Mouse (Mus musculus) embryonic fibroblast, embryonic 13.5 days (primary cell): Measurements from ENCODE around the gene Zdhhc14. TPM values are rescaled to one million over a fixed set of nuclear protein-coding genes. Genes with fewer than 3 reads are reported as not detected.

Source experiments
- H3K27ac ChIP-seq: 2 replicates; pipeline ENCODE4 v1.5.1; 2012; ENCODE audit warnings: low read length, control low read depth, inconsistent platforms; ENCODE audit not compliant: insufficient read depth
- H3K4me1 ChIP-seq: 2 replicates; pipeline ENCODE4 v1.6.1; 2011; ENCODE audit warnings: low read length; ENCODE audit not compliant: control insufficient read depth, insufficient read depth
- H3K4me3 ChIP-seq: 2 replicates; pipeline ENCODE4 v1.5.1; 2011; ENCODE audit warnings: mild to moderate bottlenecking, control low read depth, low read length; ENCODE audit not compliant: insufficient read depth
- CTCF ChIP-seq: IDR thresholded peaks from 2 replicates; pipeline ENCODE4 v1.5.1; 2011; ENCODE audit warnings: mild to moderate bottlenecking, control low read depth, low read length, moderate library complexity, borderline replicate concordance; ENCODE audit not compliant: insufficient read depth
- POLR2A ChIP-seq: IDR thresholded peaks from 2 replicates; pipeline ENCODE4 v1.6.1; 2011; ENCODE audit warnings: low read depth, mild to moderate bottlenecking, control low read depth, low read length, moderate library complexity
- polyA plus RNA-seq: library from polyadenylated mRNA; stranded (reverse); fragments of >200 nt; gene quantifications from 2 replicates; pipeline ENCODE4 v1.2.4, GENCODE M21; 2011; ENCODE audit warnings: low read depth; ENCODE audit not compliant: missing spikeins, insufficient read length

The Zdhhc14 gene
- polyA plus RNA-seq, 1 experiment = 2.2 TPM

DNA sequence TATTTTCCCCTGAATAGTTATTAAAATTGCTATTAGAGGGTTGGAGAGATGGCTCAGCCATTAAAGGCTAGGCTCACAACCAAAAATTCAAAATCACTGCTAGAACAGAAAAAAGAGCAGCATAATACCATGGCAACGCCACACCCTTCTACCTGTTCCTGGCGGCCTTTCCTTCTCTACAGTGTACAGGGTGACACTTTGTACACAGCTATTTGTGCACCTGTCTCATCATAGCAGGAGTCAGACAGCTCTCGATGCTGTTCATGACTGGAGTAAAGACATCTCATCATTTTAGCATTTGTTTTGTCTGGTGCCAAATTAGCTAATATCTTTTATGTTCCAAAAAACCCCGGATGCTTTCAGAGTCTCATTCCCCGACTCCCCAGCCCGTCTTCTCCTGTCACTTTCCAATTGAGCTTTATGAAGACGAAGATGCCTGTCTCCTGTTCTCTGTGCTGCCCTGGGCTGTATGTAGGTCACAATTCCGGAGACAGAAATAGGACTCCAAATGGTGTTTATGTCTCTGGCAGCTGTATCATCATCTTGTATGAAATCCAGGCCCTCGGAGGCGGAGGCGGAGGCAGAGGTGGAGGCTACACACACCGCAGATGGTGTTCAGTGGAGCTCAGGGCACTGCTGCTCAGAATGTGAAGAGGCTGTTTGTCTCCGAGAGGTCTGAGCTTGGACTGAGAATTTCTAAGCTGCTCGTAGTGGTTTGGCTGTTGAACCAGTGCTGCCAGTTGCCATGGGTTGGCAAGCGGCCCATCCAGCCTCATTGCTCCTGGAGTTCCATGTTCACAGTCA, 150.8 kb downstream of the Zdhhc14 start:
- H3K4me1 ChIP-seq = peaks cover 4% of the 10 kb centered on the region
- TF ChIP-seq CTCF (no peak), POLR2A (no peak)
- no peak overlapping the region for H3K4me3 ChIP-seq
- no peak overlapping the region for H3K27ac ChIP-seq

DNA sequence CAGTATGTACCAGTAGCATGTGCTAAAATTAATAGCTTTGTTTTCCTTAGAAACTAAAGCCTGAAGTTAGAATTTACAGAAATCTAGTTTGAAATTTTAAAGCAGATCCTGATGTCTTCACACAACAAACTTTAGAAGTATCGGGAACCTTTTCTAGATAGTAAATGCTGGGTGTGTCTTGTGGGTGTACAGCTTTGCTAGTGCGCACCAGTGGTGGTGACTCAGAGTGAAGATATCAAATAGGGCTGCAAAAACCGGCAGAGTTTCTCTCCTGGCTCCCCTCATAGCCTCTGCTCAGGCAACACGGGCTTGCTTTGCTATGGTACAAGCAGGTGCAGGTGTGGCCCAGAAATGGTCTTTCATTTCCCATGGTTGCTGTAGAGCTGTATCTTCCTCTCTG, 157.8 kb downstream of the Zdhhc14 start:
- no peak overlapping the region for H3K27ac ChIP-seq
- H3K4me3 ChIP-seq = no peak overlapping the region
- no peaks in the 10 kb centered on the region for H3K4me1 ChIP-seq
- TF ChIP-seq CTCF (no peak), POLR2A (no peak)

- no peaks in the 10 kb centered on the region for H3K4me1 ChIP-seq
- H3K4me3 ChIP-seq = no peak overlapping the region
- TF ChIP-seq CTCF (no peak), POLR2A (no peak)
- no peak overlapping the region for H3K27ac ChIP-seq
Measured at GRCm38 (mm10) chr17:5650642-5651041, 158.3 kb downstream of the Zdhhc14 start.

GRCm38 (mm10) chr17:5651551-5651950, 159.2 kb downstream of the Zdhhc14 start:
- H3K4me3 ChIP-seq = no peak overlapping the region
- no peak overlapping the region for H3K27ac ChIP-seq
- no peak for TF ChIP-seq CTCF
- no peak for TF ChIP-seq POLR2A
- no peaks in the 10 kb centered on the region for H3K4me1 ChIP-seq

DNA sequence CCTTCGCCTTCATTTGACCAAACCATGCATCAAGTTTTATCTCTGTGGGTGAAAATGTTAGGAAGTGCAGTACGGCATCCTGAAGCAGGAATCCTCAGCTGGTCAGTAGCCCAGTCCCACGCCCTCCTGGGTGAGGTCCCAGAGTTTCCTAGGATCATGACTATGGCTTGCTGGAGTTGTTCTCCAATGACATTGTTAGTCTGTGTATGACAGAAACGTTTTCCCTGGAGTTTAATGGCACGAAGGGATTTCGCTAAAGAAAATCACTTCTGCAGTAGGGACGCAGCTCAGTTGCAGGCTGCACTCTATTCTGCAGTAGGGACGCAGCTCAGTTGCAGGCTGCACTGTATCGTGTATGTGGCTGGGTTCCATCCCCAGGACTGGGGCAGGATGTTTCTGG, 161.6 kb downstream of the Zdhhc14 start:
- TF ChIP-seq POLR2A (no peak), CTCF (no peak)
- Histone ChIP-seq H3K4me3 (no peak overlapping the region), H3K4me1 (no peaks in the 10 kb centered on the region), H3K27ac (no peak overlapping the region)

- no peak overlapping the region for H3K4me3 ChIP-seq
- no peaks in the 10 kb centered on the region for H3K4me1 ChIP-seq
- TF ChIP-seq POLR2A = no peak
- TF ChIP-seq CTCF = no peak
- H3K27ac ChIP-seq = no peak overlapping the region
Measured at GRCm38 (mm10) chr17:5655536-5655935, 163.2 kb downstream of the Zdhhc14 start.

DNA sequence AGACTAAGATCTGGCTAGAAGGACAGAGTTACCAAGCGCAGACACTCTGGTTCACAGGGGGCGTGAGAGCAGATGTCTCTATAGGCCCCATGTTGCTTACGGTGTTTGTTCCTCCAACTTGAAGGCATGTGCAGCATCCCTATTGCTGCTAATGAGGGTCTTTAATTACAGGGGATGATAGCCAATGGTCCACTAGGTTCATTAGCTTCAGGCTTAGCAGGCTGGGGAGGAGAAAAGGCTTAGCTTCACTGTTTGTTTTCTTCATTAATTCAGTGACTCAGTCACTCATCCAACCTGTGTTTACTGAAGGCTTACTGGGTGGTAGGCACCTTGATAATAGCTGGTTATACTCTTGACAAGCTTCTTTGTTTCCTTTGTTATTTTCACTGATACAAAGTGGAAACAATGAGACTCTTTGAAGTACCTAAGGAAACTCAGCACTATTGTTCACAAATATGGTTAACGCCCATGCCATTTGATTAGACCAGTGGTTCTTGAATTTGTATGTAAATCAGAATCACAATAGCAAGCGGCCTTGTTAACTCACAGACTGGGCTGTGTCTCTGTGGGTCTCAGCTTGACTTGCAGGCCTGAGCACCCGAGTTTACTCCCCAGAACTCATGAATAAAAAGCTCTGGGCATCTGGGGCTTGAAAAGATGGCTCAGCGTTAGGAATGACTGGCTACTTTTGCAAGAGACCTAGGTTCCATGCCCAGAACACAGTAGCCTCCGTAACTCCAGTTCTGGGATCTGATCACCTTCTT, 168.1 kb downstream of the Zdhhc14 start:
- TF ChIP-seq POLR2A (no peak), CTCF (no peak)
- no peaks in the 10 kb centered on the region for H3K4me1 ChIP-seq
- no peak overlapping the region for H3K27ac ChIP-seq
- H3K4me3 ChIP-seq = no peak overlapping the region

- no peak for TF ChIP-seq CTCF
- no peak for TF ChIP-seq POLR2A
- H3K4me1 ChIP-seq = peaks cover 2% of the 10 kb centered on the region; the same call in 1 of the 2 replicates
- no peak overlapping the region for H3K27ac ChIP-seq
- H3K4me3 ChIP-seq = no peak overlapping the region
Measured at GRCm38 (mm10) chr17:5666652-5667051, 174.3 kb downstream of the Zdhhc14 start.

GRCm38 (mm10) chr17:5668456-5668855, 176.1 kb downstream of the Zdhhc14 start:
- no peak overlapping the region for H3K27ac ChIP-seq
- no peak overlapping the region for H3K4me3 ChIP-seq
- TF ChIP-seq POLR2A = no peak
- no peak for TF ChIP-seq CTCF
- H3K4me1 ChIP-seq = peaks cover 2% of the 10 kb centered on the region; the same call in 1 of the 2 replicates

DNA sequence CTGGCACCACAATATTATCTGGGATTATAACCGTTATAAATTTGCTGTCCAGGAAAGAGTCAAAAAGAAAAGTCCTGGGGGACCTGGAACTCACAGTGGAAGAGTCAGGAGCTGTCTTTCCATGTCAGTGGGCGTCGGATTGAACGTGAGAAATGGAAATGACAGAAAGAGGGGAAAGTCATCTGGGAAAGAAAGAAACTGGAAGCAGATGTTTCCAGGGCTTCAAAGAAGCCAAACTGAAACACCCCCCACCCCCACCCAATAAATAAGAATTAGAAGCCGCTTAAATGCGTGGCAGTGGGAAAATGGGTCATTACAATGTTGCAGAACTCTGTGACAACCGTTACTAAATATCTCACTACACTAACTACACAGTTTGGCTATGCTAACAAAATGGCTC, 176.6 kb downstream of the Zdhhc14 start:
- Histone ChIP-seq H3K27ac (no peak overlapping the region), H3K4me3 (no peak overlapping the region), H3K4me1 (peaks cover 2% of the 10 kb centered on the region; the same call in 1 of the 2 replicates)
- TF ChIP-seq CTCF (no peak), POLR2A (no peak)
